Comparison of ENCODE assay signal across 8 mouse cellular contexts in the genomic region with DNA sequence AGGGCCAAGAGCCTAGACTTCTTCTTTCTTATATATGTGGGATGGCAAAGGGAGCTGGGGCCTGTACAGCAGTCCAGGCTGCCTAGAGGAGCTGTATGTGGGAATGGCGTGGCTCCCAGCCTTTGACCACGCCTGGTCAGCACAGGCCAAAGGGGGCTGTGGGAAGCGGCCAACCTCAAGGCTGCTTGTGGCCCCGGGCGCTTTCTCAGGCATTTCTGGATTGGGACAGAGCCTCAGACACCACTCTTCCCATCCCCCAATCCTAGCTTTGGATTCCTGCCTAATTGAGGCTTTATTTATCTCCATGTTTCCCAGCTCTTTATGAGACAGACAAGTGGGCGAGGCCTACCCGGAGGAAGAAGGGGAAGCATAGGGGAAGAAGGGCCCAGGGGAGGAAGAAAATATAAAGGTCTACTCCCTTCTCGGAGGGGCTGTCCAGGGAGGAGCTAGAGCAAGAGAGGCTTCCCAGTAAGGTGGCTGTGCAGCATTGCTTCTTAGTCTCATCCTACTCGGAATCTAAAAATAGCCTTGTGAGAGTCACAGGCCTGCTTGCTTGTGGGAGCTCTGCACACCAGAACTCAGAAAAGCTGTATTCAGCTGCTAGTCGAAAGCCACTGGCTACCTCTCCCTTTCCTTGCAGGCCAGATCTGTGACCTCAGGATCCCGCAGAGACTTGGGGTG. TPM values are rescaled to one million over a fixed set of nuclear protein-coding genes. Genes with fewer than 3 reads are reported as not detected.
DNase-seq lines count a peak whose midpoint lies in the region; ATAC-seq and TF ChIP-seq lines count a peak whose summit lies in the region.

No protein-coding gene starts in this region.

- H3K79me2 ChIP-seq in myocyte (ENCODE audit: control insufficient read depth, insufficient read depth): peaks cover 77% of the 10 kb centered on the region

- peak overlapping the region; percentile 49 for H3K9ac ChIP-seq in heart, embryonic 12.5 days
- H3K9ac ChIP-seq in kidney, embryonic 16.5 days (replicated peaks; ENCODE audit: low read length): peak overlapping the region; percentile 32; the same call in 1 of the 2 replicates
- no peak overlapping the region for H3K9ac ChIP-seq in limb, embryonic 14.5 days (ENCODE audit: low read depth, low read length, severe bottlenecking)

- ATAC-seq in heart, embryonic 12.5 days (ENCODE audit: insufficient number of reproducible peaks, low FRiP score): peak; percentile 58
- peak; percentile 94 for ATAC-seq in kidney, embryonic 16.5 days (ENCODE audit: low FRiP score, low TSS enrichment)
- ATAC-seq in limb, embryonic 14.5 days (ENCODE audit: low FRiP score, low read depth): peak; percentile 53; the same call in 1 of the 2 replicates

- H3K27me3 ChIP-seq in heart, embryonic 12.5 days (replicated peaks): no peaks in the 10 kb centered on the region
- no peaks in the 10 kb centered on the region for H3K27me3 ChIP-seq in kidney, embryonic 16.5 days (ENCODE audit: insufficient read depth, low read length)
- H3K27me3 ChIP-seq in limb, embryonic 14.5 days (ENCODE audit: control insufficient read depth, insufficient read depth, low read length): no peaks in the 10 kb centered on the region
- H3K27me3 ChIP-seq in myocyte (ENCODE audit: control insufficient read depth, insufficient read depth, insufficient read length): no peaks in the 10 kb centered on the region

- H3K4me1 ChIP-seq in embryonic fibroblast, embryonic 13.5 days (ENCODE audit: control insufficient read depth, insufficient read depth, low read length): peaks cover 14% of the 10 kb centered on the region
- peaks cover 62% of the 10 kb centered on the region for H3K4me1 ChIP-seq in heart, embryonic 12.5 days (replicated peaks)
- peaks cover 37% of the 10 kb centered on the region for H3K4me1 ChIP-seq in kidney, embryonic 16.5 days (ENCODE audit: insufficient read depth, low read length)
- peaks cover 11% of the 10 kb centered on the region; the same call in 1 of the 2 replicates for H3K4me1 ChIP-seq in limb, embryonic 14.5 days (ENCODE audit: control insufficient read depth, insufficient read depth, low read length)

- H3K4me2 ChIP-seq in heart, embryonic 12.5 days: peak overlapping the region; percentile 59
- peak overlapping the region; percentile 14; the same call in 1 of the 2 replicates for H3K4me2 ChIP-seq in kidney, embryonic 16.5 days (replicated peaks; ENCODE audit: low read depth, low read length)
- no peak overlapping the region for H3K4me2 ChIP-seq in limb, embryonic 14.5 days (replicated peaks; ENCODE audit: low read depth, low read length, severe bottlenecking)
- peak overlapping the region; percentile 89 for H3K4me2 ChIP-seq in myocyte (ENCODE audit: low read depth)

- DNase-seq in adrenal gland, postnatal 10 days: peak; percentile 55
- DNase-seq in adrenal gland, adult 8-10 months: no peak
- peak; percentile 46 for DNase-seq in limb, embryonic 14.5 days (ENCODE audit: low spot score)
- peak; percentile 75 for DNase-seq in testis, postnatal 10 days (ENCODE audit: low spot score)

- TF ChIP-seq CTCF in embryonic fibroblast, embryonic 13.5 days (IDR thresholded peaks at IDR 0.05; ENCODE audit: borderline replicate concordance, insufficient read depth, low read length): no peak

- H3K9me3 ChIP-seq in heart, embryonic 12.5 days (replicated peaks): no peaks in the 10 kb centered on the region
- no peaks in the 10 kb centered on the region for H3K9me3 ChIP-seq in kidney, embryonic 16.5 days (ENCODE audit: low read length)
- H3K9me3 ChIP-seq in limb, embryonic 14.5 days (ENCODE audit: control insufficient read depth, low read length): no peaks in the 10 kb centered on the region

- H3ac ChIP-seq in myocyte (ENCODE audit: control insufficient read depth, insufficient read length): no peak overlapping the region

- WGBS in heart, embryonic 12.5 days: 19% methylated on average over 11 of the region's 11 CpGs
- WGBS in kidney, embryonic 16.5 days: 31% methylated on average over 11 of the region's 11 CpGs
- 48% methylated on average over 11 of the region's 11 CpGs for WGBS in limb, embryonic 14.5 days

- no peak overlapping the region for H3K4me3 ChIP-seq in embryonic fibroblast, embryonic 13.5 days (ENCODE audit: insufficient read depth, low read length)
- peak overlapping the region; percentile 12 for H3K4me3 ChIP-seq in heart, embryonic 12.5 days
- no peak overlapping the region for H3K4me3 ChIP-seq in kidney, embryonic 16.5 days (ENCODE audit: low read length)
- no peak overlapping the region for H3K4me3 ChIP-seq in limb, embryonic 14.5 days (replicated peaks; ENCODE audit: low read length)
- no peak overlapping the region for H3K4me3 ChIP-seq in myocyte

- H3K27ac ChIP-seq in embryonic fibroblast, embryonic 13.5 days (ENCODE audit: insufficient read depth, low read length): peak overlapping the region; percentile 98
- H3K27ac ChIP-seq in heart, embryonic 12.5 days (ENCODE audit: poor library complexity, severe bottlenecking): peak overlapping the region; percentile 97
- peak overlapping the region; percentile 94 for H3K27ac ChIP-seq in kidney, embryonic 16.5 days (ENCODE audit: low read length)
- H3K27ac ChIP-seq in limb, embryonic 14.5 days (replicated peaks; ENCODE audit: low read depth, low read length): peak overlapping the region; percentile 50

- TF ChIP-seq POLR2A in embryonic fibroblast, embryonic 13.5 days (IDR thresholded peaks at IDR 0.05; ENCODE audit: low read depth, low read length): no peak
- TF ChIP-seq POLR2A in limb, embryonic 14.5 days (IDR thresholded peaks at IDR 0.05; ENCODE audit: borderline replicate concordance, extremely low read depth, insufficient read depth, insufficient read length): no peak
- peak; percentile 31 for TF ChIP-seq POLR2A in myocyte (IDR thresholded peaks at IDR 0.05; ENCODE audit: insufficient read length, low read depth)

- peaks cover 8% of the 10 kb centered on the region; the same call in 1 of the 2 replicates for H3K36me3 ChIP-seq in heart, embryonic 12.5 days
- H3K36me3 ChIP-seq in kidney, embryonic 16.5 days (ENCODE audit: insufficient read depth, low read length): peaks cover 3% of the 10 kb centered on the region; the same call in 1 of the 2 replicates
- no peaks in the 10 kb centered on the region for H3K36me3 ChIP-seq in limb, embryonic 14.5 days (ENCODE audit: control insufficient read depth, insufficient read depth, low read length)
- no peaks in the 10 kb centered on the region for H3K36me3 ChIP-seq in myocyte (ENCODE audit: control insufficient read depth, insufficient read depth)

TF ChIP-seq in myocyte, 11 proteins besides CTCF, POLR2A, EP300 and RAD21:
- peak in 2 of 3 experiments; percentile 9 to 28 for TF ChIP-seq MYOD1 (IDR thresholded peaks at IDR 0.05; ENCODE audit: control insufficient read depth in 1 of 3, insufficient read length in 2 of 3, low read depth in 2 of 3)
- TF ChIP-seq USF1 (IDR thresholded peaks at IDR 0.05; ENCODE audit: low read depth): no peak
- TF ChIP-seq TCF12 (IDR thresholded peaks at IDR 0.05; ENCODE audit: insufficient read depth, poor library complexity, severe bottlenecking): no peak
- peak in 1 of 3 experiments; percentile 69 for TF ChIP-seq MYOG (IDR thresholded peaks at IDR 0.05; ENCODE audit: control insufficient read depth in 1 of 3, insufficient read depth in 1 of 3, insufficient read length in 2 of 3, low read depth in 2 of 3)
- no peak for TF ChIP-seq SRF (IDR thresholded peaks at IDR 0.05; ENCODE audit: control insufficient read depth, insufficient read length, low read depth)
- TF ChIP-seq POLR2AphosphoS2 (IDR thresholded peaks at IDR 0.05; ENCODE audit: insufficient read length, low read depth): peak; percentile 24

RNA-seq across cellular contexts. Expression of a gene that starts 47.0 kb away (rescaled TPM):
- total RNA-seq in adrenal gland, postnatal 10 days (2021): 100 to 1,000 TPM; 216 to 263 TPM
- 100 to 1,000 TPM; 180 to 290 (median 232) TPM for total RNA-seq in adrenal gland, adult 8-10 months (2022)
- polyA plus RNA-seq in embryonic fibroblast, embryonic 13.5 days (2011; ENCODE audit: insufficient read length, low read depth, missing spikeins): 233 and 249 TPM in 2 replicates
- polyA plus RNA-seq in heart, embryonic 12.5 days (2016; fragmentation: Nextera tagmentation; extraction: Ambion mirVana): 79.5 and 79.8 TPM in 2 replicates
- 42.7 and 43.8 TPM in 2 replicates for polyA plus RNA-seq in kidney, embryonic 16.5 days (2015; fragmentation: Nextera tagmentation; extraction: Ambion mirVana)
- 122 and 128 TPM in 2 replicates for polyA plus RNA-seq in limb, embryonic 14.5 days (2012; rRNA removed)
- 87.1 and 99.6 TPM in 2 replicates for polyA plus RNA-seq in limb, embryonic 14.5 days (2014; fragmentation: Nextera tagmentation; extraction: Ambion mirVana)
- polyA plus RNA-seq in myocyte (2012; fragmentation: generic; extraction: Trizol): 191 TPM
